Mouse (Mus musculus) liver, embryonic 14.5 days (tissue): ENCODE measurements at regions not wholly inside any gene's neighbourhood (a gene's known extent, or its start where the extent isn't known, plus 50 kb on each side); places are given as distances from the start of the nearest gene placed in this dataset.

Experiments
- CTCF ChIP-seq: IDR thresholded peaks from 2 replicates; pipeline ENCODE4 v1.5.1; 2016; ENCODE audit warnings: antibody characterized with exemption, low read depth, control low read depth
- EP300 ChIP-seq: IDR thresholded peaks from 2 replicates; pipeline ENCODE4 v1.6.1; 2016; ENCODE audit warnings: antibody characterized with exemption, low read depth

DNA sequence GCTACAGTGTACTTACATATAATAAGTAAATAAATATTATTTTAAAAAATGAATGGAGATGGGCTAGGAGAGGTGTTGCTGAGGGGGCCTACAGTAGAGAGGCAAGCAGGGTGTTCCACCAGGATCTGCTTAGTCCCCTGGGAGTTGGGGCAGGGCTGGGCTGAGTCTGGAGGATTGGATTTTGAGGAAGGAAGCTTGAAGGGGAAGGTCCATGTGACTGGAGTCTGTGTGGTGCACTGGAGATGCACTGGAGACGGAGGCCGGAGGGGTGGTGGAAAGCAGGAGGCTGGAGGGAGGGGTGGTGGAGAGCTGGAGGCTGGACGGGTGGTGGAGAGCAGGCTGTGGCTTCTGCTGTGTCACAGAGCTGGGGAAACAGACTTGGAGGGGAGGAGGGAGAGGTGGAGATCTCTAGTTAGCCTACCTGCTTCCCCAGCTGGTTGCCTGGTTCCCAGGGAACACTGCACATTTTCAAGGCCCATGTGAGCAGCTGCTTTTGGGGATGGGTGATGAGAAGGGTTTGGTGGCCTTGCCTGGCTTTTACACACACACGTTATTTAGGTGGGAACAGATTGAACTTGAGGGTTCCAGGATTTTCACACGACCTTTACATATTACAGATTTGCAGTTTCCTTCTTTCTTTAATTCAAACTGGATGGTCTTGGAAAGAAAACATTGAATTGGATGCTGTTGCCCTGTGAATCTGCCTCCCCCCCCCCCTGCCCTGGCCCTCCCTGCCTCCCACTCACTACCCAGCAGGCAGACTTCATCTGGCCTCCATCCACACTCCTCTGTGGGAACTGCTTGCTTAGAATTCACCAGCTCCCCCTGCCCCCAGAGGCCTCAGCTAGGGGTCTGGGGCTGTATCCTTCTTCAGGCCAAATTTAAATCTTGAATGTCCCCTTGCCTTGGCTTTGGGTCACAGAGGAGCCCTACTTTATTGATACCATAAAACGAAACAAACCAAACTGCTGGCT lies 51.7 kb upstream of the Slc35c1 start:
- TF ChIP-seq CTCF: no peak
- TF ChIP-seq EP300: no peak
